Mouse (Mus musculus): ENCODE measurements around the gene Epn2.

Gene Epn2

DNA sequence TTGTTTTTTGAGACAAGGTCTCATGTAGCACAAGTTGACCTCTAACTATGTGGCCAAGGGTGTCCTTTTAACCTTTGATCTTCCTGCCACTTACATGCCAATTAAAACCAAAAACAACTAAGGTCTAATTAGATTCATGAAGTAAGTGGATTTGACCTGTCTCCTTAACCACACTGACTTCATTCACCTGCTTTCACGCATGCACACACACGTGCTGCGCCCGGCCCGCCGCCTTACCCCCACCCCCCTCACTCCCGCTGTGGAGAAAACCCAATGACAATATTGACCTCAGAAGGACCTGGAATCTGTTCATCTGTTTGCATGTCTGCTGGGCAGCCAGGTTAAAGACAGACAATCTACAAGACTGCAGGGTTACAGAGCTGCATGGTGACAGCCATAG, 38.8 kb downstream of the Epn2 start:
- no peak for DNase-seq (ENCODE audit: low spot score in 2 of 2)

DNA sequence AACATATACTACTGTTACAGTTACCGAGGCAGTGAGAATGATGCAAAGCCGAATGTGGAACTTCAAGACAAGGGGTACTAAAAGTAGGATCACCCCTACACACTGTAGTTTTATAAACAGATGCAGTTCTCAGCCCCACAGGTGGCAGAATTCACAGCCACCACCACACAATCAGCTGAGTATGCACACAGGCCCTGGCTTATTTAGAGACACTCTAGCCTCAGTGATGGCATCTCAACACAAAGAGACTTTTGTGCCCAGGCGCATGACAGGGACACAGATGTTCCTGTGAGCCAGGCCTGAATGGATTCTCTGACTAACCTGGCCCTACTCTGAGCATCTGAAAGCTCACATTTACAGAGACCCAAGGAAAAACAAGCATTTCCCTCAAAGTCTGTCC, 42.1 kb downstream of the Epn2 start:
- DNase-seq (ENCODE audit: low spot score in 2 of 2) = no peak

DNA sequence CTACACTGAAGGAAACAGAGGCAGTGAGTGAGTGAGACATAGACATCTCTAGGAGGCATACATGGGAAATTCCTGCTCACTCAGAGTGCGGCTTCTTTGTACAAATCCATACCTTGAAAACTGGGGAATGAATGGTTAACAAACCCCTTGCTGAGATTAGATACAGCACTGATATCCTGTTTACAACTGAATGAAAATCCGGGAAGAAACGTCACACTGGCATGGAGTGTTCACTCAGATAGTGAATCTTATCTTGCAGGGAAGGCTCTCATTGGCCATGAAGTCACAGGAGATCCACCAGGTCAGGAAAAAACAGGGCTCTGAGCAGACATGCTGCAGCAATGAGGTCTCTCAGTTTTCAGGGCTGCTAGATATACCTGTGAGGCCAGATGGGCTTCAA, 42.5 kb downstream of the Epn2 start:
- DNase-seq (ENCODE audit: low spot score in 2 of 2) = no peak

DNA sequence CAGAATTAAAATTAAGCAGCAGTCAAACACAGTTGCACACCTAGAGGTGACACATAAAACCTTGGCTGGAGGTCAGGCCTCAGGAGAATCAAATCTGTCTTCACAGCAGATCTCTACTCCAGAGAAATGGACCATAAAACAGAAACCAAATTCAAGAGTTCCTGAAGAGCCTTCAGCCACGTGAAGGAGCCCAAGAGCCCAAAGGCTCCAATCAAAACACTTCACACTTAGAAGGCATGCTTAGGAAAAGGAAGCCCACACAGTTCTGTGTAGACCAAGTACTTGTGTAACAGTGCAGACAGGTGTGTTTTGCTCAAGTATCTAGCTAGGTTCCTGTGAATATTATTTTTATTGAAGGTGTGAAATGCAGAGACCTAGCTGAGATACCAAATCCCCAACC, 44.0 kb downstream of the Epn2 start:
- DNase-seq (ENCODE audit: low spot score in 2 of 2) = no peak

DNA sequence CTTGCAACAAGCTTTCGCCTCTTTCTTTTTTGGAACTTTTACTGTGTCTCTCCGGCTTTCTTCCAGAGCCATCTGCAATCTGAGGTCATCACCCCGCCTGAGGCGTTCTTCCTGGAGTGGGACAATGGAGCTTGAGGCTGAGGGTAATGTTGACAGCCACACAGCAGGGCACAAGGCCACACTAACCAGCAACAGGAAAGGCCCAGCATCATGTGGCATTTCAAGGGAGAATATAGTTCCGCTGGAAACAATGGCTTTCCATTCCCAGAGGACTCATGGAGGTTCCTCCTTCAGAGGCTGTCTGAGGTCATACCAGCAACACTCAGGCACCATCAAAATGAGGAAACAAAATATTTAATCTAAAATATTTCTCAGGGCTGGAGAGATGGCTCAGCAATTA, 45.9 kb downstream of the Epn2 start:
- no peak for DNase-seq (ENCODE audit: low spot score in 2 of 2)

DNA sequence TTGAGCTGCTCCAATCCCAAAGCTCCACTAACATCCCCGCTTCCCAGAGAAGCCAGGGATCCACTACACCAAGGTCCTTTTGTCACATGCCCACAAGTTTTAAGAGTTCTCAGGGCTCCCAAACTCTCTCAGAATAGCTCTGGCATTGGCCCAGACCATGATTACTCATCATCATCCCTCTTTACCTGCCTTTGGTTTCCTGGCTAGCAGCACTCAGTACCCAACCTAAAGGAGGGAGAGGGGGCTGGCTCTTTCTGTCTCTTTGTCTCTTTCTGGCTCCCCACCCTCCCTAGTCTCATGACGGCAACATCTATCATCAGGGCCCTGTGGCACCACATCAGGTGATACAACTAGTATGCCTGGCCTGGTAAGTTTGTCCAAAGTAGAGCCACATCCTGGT, 46.7 kb downstream of the Epn2 start:
- no peak for DNase-seq (ENCODE audit: low spot score in 2 of 2)

DNA sequence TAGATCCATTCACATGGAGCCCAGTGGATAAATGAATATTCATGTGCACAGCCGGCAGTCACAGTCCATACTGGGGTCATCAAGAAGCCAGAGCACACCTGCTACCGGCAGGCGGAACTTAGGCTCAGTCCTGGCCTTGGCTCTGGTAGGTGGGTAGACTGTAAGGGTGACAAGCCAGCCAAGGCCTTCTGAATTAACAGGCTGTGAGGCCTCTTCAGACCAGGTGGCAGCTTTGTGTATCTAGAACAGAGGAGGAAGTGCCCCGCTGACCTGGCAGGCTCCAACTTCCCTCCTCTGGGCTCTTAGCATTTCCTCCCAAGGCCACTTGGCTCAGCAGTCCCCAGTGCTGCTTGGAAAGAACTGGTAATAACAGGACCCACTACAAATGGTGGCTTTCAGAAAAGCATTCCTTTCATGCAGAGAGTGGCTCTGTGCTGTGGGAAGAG, 50.2 kb downstream of the Epn2 start:
- peak in 1 of 2 experiments; percentile 31 for DNase-seq (ENCODE audit: low spot score in 2 of 2)

DNA sequence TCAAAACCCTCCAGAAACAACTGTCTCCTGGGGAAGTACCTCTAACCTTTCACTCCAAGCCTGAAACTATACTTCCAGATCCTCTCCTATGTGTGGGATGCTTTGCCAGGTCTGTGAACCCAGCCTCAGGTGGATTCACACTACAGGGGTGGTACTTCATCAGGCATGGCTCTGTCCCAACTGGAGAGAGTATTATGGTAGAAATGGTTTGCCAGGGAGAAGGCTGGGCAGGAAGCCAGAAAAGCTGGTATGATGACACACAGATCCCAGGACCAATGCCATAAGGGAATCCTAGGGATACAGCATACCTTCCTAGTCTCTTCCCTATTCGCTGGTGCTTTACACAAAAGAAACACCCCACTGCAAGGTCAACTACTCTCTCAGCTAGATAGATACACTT, 52.6 kb downstream of the Epn2 start:
- DNase-seq (ENCODE audit: low spot score in 2 of 2) = no peak

DNA sequence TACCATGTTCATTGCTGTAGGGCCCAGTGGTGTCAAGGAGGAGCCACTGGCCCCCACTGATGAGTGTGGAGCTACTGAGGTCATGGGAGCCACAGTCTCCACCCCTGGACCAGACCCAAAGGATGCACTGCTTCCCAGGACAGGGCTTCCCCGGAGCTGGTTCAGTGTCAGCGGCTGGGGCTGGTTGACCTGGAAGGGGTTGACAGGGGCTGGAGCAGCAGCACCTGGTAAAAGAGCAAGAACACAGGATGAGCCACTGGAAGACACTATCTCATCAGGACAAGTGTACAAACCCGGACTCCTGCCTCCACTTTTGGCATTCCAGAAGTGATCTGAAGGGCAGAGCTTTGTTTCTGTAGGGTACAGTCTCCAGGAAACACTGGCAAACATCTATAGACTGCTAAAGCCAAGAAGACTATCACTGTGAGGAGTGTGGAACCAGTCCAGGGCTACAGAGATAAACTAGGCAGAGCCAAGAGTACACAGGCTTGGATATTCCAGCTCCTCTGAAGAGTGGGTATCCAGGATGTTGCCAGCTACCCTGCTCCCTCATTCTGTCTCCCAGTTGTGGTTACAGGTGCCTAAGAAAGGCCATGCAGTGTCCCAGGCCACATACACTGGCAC, 59.9 kb downstream of the Epn2 start:
- DNase-seq (ENCODE audit: low spot score in 2 of 2) = no peak

DNA sequence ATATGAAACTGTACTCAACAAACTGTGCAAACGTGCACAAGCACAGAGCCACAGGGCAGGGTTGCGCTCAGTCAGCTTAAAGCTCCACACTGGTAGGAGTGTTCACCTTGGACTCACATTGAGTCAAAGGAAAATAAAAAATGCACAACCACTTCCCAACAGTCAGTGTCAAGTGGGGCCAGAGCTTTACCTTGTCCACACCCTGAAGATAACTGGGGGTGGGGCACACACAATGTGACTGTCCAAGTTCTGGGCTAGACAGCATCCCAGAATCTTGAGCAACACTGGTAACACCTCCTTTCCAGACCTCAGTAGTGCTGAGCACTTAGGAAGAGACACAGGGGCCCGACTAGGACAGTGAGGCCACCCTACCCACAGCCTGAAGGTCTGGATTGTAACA, 60.6 kb downstream of the Epn2 start:
- no peak for DNase-seq (ENCODE audit: low spot score in 2 of 2)

DNA sequence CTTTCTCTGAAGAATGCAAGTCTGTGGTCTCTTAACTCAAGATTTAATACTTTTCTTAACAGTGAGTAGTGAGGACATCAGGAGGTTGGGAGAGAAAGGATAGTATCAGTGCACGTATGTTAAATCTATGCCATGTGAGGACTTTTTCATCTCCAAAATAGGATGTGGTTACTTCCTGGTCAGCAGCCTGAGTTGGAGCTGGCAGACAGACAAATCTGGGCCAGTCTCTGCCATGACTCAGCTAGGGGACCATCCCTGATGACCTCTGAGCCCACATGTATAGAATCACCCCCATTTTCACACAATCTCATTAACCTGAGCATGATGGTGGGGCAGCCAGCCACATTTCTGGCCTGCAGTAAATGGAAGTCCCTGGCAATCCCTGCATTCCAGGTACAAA, 61.5 kb downstream of the Epn2 start:
- DNase-seq (ENCODE audit: low spot score in 2 of 2) = no peak

DNA sequence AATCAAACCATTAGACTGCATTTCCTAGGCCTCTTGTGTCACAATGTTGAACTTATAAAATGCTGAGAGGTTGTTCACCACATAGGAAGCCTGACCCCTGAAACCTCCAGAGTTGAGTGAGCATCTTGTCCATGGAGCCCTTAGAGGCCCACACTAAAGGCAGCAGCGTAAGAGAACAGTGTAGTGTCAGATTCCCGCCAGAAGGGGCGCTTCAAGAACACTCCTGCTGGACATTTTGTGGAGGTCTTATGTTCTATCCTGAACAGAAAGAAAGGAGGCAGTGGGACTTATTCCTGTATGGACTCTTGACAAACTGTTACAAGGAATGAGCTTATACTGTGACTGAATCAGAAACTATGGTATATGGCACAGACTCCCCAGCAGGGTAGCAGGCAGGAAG, 64.5 kb downstream of the Epn2 start:
- DNase-seq (ENCODE audit: low spot score in 2 of 2) = no peak

DNA sequence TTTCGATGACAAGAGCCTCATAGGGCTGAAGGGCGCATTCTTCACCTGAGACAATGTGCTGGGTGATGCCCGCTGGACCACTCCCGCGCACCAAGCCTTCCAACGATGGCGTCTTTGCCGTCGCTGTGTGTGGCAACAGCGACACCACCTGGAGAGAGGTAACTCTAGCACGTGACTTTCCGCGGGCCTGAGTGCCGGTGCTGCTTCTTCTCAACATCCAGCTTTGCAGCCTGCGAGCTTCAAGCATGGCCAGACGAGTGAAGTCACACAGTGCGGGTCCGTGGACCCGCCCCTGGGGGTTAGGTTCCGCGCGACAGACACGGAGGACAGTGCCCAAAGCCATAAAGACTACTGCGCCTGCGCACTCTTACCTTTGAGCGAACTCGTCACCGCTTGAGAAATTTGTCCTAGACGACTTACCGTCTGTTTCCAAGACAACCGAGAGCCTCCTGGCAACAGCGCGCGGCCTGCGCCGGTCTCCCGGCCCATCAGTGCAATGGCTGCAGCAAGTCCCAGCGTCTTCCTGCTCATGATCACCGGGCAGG, 74.7 kb downstream of the Epn2 start, which contains the start of gene B9d1:
Gene B9d1 (plus strand): TSS at position 432 of the 545 bp plus-strand sequence.
- DNase-seq (ENCODE audit: low spot score in 2 of 2) = peak; percentile 98

DNA sequence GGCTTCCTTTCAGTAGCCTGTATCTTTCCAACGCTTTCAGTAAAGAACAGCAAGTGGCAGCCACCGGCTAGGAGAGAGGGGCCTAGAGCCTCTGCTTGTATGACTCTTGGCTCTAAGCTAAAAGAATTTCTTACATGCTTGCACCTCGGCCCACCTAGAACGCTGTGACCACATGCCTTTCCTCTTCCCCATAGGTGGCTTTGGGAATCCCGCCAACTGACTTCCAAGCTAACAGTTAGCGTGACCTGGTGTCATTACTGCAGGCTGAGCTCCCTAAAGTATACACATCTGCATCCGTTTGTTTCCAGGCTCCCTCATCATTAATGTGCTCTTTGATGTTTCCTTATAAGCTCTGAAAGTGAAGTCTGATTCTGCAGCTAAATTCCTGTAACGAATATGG, 75.6 kb downstream of the Epn2 start:
- no peak for DNase-seq (ENCODE audit: low spot score in 2 of 2)

DNA sequence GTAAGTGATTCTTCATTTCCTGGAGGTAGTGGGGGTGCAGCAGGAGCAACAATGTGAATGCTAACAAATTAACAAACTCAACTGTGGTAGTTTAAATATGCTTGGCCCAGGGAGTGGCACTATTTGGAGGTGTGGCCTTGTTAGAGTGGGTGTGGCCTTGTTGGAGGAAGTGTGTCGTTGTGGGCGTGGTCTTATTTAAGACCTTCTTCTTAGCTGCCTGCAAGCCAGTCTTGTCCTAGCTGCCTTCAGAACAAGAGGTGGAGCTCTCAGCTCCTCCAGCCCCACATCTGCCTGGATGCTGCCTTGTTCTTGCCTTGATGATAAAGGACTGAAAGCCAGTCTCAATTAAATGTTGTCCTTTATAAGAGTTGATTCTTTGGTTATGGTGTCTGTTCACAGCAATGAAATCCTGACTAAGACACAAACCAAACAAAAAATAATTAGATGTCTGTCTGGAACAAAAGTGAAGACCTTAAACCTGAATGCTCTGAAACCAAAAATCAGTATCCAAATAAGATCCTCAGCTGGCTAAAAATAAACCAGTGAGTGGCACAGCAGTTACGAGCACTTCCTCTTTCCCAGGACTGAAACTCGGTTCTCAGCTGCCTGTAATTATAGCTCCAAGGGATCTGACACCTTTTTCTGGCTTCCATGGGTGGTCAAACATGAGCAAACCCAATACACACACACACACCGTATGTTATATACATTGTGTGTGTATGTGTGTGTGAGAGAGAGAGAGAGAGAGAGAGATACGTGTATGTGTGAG, 80.6 kb downstream of the Epn2 start:
- DNase-seq (ENCODE audit: low spot score in 2 of 2) = no peak

DNA sequence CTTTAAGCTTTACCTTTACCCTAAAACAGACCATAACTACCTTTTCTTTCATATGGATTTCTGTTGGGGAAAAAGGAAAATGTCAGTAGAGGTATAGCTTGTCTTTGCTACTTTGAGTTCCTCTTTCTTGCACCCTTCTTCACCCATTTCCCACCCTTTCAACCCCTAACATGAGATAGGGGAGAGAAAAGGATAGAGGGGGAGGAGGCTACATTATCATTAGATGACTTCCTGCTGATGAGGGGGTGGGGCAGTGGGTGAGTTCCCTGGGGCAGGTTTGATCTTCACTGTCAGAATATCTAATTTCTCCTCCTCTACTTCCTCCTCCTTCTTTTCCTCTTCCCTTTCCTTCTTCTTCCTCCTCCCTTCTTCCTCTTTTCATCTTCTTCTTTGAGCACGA, 82.0 kb downstream of the Epn2 start:
- DNase-seq (ENCODE audit: low spot score in 2 of 2) = no peak

DNA sequence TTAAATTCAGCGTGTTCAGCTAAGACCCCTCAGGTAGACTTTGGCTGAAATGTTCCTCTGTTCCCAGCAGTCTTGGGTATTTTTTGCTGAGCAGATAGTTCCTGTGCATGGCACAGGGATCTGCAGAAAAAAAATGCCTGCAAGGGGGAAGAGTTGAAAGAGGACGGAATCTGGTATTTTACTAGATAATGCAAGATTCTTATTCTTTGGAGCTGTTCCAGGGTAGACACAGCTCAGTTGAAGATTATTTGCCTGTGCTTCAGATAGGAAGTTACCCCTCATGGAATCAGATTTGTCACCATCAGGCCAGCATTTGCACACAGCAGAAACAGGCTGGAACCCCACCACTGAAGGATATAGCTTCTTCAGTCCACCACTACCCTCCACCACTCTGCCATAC, 84.0 kb downstream of the Epn2 start:
- no peak for DNase-seq (ENCODE audit: low spot score in 2 of 2)

DNA sequence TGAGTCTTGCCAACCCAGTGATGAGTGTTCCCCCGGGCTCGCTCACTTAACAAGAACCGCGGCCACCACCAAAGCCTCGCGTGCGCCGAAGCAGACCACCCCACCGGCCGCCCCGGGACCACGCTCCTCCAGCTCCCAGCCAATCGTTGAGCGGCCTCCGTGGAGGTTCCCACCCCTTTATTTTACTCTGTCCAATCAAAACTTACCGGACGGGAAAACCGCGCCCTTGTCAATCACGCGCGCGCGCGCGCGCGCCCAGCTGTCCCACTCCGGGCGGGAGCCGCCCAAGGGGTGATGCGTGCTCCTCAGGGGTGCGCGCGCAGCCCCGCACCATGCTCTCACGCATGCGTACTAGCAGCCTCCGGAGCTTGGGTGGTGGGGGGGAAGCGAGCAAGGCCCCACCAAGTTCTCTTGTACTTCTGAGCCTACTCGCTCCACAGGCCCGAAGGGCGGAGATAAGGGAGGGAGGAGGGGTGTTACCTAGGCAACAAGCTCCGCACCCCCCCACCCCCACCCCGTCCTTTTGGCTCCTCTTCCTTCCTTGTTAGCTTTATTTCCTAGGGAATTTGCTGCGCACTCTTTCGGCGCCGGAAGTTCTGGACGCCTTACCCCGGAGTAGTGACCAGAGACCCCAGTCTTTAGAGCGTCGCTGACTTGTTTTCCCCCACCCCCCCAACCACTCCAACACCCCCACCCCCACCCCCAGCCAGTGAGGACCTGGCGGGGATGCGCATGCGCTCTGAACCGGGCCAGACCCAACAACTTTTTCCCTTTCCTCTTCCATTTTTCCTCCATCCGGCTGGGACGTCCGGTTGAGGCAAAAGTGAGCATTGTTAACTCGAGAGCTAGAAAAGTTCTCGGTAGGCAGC, 85.1 kb downstream of the Epn2 start, which contains the start of gene Mapk7:
Gene Mapk7 (minus strand): TSS at position 278 of the 869 bp plus-strand sequence.
- peak; percentile 93 to 94 for DNase-seq (ENCODE audit: low spot score in 2 of 2)

DNA sequence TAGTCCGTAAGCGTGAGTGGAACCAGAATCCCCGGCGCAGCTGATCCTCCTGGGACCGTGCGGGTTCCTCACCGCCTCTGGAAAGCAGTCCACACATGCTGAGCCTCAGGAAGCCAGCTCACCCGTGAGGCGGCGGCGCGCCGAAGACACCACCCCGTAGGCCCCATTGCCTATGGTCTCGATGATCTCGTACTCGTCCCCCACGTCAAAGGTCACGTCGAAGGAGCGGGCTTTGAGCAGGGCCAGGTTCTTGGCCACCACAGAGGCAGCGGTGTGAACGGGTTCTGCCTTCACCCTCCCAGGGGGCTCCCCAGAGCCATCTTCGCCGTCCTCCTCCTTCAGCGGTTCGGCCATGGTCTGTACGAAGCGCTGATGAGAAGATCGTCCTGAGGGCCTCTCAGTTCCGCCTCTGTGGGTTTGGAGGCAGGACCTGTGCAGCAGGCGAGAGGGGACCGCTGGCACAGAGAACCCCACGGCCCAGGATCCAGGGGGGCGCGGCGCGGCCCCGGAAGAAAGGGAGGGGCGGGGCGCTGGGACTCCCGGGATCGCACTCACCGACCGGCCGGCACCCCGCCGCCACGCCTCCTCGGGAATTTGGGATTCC, 85.9 kb downstream of the Epn2 start:
- DNase-seq (ENCODE audit: low spot score in 2 of 2) = no peak

DNA sequence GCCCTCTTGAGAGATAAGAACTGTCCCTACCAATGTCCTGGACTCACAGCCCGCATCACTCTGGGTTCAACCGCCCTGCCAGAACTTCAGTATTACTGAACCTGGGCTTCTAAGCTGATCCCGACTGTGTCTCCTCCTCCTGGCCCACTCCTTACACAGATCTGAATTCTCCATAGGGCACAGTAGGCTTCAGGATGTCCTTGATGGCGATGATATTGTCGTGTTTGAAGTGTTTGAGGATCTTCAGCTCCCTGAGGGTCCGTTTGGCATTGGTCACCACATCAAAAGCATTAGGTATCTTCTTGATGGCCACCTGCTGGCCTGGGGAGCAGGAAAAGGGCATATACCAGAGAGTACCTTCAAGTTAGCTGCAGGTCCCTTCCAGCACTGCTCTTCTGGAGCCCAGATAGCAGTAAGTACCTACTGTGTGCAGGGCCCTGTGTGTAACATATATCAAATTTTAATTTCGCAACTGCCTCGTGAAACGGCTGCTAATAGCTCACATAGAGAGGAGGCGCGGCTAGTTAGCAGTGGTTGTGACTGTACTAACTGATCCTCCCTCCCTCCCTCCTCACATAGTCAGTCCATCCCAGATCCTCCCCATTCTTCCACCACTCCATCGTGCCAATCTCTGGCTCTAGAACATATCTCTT, 86.6 kb downstream of the Epn2 start:
- no peak for DNase-seq (ENCODE audit: low spot score in 2 of 2)

DNA sequence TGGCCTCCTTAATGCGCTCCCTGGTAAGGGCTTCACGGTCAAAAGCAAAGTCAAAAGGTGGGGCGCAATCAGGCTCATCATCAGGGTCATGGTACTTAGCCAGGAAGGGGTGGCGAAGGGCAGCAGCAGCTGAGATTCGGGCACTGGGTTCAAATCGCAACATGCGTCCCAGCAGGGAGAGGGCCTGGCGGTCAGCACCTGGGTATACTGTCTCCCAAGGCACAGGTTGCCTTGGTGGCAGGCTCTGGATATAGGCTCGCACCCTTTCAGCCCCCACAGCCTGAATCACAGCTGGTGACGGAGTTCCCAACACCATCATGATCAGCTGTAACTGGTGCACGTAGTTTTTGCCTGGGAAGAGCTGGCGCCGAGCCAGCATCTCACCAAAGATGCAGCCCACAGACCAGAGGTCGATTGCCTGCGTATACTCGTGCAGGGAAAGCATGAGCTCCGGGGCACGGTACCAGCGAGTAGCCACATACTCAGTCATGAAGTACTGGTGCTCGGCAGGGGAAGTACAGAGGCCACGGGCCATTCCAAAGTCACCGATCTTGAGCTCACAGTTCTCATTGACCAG, 88.5 kb downstream of the Epn2 start:
- DNase-seq (ENCODE audit: low spot score in 2 of 2) = no peak

Data from frontal cortex, postnatal 25 days (tissue).